Mouse (Mus musculus): Measurements from ENCODE around the gene Sugp2.

- TF ChIP-seq POLR2A (IDR thresholded peaks at IDR 0.05; ENCODE audit: low read depth, low read length) (no peak), CTCF (IDR thresholded peaks at IDR 0.05; ENCODE audit: borderline replicate concordance, insufficient read depth, low read length) (no peak)
Measured at GRCm38 (mm10) chr8:70211726-70212111, 22.3 kb upstream of the Sugp2 start.

All from embryonic fibroblast, embryonic 13.5 days (primary cell).